Mouse (Mus musculus) large intestine, adult 2 months (tissue): ENCODE measurements around the gene Gm27021. TPM values are rescaled to one million over a fixed set of nuclear protein-coding genes. Genes with fewer than 3 reads are reported as not detected.

Source experiments
- DNase-seq: peaks from one replicate; pipeline ENCODE4 v3.0.0-alpha.2; 2012; ENCODE audit warnings: low read depth, low spot score
- WGBS: fragments of 180-500 bp; shearing (Covaris S2); methylation state at CpG from one replicate; pipeline ENCODE4 v1.1.7; 2018; 5-methylcytosine and 5-hydroxymethylcytosine counted together
- polyA plus RNA-seq: library from polyadenylated mRNA; depleted of rRNA; stranded (reverse); fragments of >200 nt; gene quantifications from 2 replicates; pipeline ENCODE4 v1.2.3, GENCODE M21; 2012

Gene Gm27021
- polyA plus RNA-seq, 1 experiment: 0.19 TPM

GRCm38 (mm10) chr8:120656322-120657052 lies 11.4 kb downstream of the Gm27021 start:
- WGBS: 65% methylated on average over 7 of the region's 7 CpGs
- no peak for DNase-seq

GRCm38 (mm10) chr8:120647532-120647931 lies 20.3 kb downstream of the Gm27021 start, which contains the start of gene 1190005I06Rik:
TSS of gene 1190005I06Rik (minus strand) at chr8:120647632.
- DNase-seq: no peak
- 72% methylated on average over 7 of the region's 7 CpGs for WGBS

DNA sequence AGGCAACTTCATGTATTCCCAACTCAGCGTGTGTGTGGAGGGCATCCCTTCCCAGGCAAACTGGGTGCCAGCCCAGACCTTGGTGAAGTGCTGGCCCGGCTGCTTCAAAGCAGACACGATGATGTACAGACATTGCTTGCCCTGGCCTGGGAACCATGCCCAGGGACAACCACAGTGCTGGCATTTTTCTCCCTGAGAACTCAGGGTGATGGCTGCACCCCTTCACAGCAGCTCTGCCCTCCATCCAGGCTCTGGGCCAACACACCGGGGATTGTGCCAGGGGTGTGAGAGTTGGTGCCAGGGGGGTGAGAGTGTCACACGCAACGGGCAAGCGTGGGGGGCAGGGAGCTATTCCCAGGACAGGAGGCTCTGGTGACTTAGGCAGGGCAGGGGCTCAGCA lies 23.2 kb downstream of the Gm27021 start:
- 48% methylated on average over 7 of the region's 7 CpGs for WGBS
- DNase-seq: no peak

DNA sequence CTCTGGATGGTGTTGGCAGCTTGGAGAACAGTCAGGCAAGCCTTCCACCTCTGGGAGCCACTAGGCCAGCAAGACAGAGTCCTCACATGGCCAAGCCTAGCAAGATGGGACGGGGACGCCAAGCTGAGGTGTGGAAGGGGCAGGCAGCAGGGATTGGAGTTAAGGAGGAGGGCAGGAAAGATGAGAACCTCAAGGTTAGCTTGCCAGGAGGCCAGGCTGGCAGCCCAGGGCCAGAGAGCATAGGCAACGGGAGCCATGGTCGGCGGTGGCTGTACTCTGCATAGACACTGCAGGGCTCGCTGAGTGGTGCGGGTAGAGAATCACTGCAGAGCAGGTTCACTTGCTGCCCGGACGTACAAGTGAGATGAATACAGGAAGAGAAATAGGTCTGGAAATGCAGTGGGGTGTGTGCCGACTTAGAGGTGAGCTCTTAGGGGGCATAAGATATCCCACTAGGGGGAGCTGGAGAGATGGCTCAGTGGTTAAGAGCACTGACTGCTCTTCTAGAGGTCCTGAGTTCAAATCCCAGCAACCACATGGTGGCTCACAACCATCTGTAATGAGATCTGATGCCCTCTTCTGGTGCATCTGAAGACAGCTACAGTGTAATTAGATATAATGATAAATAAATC lies 25.7 kb downstream of the Gm27021 start:
- 80% methylated on average over 10 of the region's 10 CpGs for WGBS
- DNase-seq: no peak

DNA sequence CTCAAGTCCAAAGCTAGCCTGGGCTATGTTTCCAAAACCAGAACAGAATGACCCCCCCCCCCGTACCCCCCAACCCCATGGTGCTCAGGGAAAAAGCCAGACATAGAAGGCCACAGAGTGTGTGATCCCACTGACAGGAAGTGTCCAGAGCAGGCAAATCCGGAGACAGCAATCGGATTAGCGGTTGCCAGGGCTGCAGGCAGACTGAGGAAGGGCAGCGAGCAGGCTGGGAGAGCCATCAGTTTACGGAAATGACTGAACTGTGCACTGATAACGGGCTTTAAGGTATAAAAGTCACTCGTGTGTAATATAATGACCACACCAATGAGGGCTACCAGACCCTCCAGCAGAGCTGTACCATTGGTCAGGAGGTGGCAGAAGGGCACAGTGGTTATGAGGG lies 26.6 kb downstream of the Gm27021 start:
- DNase-seq: no peak
- WGBS: 43% methylated on average over 8 of the region's 8 CpGs

DNA sequence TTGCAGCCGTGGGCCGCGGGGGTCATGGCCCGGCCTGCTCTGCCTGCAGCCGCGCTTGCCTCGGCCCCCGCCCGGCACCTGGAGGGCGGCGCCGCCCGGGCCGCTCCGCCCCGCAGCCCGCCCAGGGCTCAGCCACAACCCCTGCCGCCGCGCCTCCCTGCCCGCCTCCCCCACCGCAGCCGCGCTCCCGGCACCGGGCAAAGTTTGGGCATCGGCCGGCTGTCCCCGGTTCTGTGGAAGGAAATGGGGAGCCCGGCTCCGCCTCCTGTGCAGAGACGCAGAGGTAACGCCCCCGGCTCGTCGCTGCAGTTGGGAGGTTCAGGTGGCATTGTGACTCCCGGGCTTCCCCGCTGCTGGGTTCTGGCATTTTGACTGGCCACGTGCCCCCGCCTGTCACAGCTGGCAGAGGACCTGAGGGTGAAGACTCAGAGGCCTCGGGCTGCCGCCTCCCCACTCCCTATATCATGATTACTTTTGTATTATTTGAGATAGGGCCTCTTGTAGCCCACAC lies 33.5 kb downstream of the Gm27021 start:
- under 1% methylated on average over 38 of the region's 42 CpGs for WGBS
- DNase-seq: peak; percentile 37

DNA sequence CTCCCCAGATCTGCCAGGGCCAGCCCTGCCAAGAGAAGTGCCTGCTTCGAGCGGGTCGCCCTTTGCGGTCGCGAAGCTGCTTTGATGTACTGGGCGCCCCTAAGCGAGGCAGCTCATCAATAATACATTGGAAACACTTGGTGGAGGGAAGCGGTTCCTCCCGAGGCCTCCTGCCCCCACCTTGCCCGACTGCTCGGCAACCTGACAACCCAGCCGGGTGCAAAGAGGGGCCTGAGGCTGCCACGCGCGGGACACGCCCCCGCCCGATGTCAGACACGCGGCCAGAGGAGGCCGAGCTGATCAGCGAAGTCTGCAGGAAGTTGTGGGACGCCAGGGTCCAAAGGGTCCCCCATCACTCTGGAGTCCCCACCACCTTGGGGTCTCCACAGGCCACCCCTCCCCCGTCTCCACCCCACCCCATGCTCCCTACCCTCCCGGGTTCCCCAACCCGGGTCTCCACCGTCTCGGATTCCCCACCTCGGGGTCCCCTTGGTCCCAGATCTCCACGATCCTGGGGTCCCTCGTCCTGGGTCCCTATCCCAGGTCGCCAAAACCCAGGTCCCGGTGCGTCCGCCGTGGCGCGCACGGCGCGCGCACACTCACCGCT lies 34.1 kb downstream of the Gm27021 start:
- DNase-seq: no peak
- WGBS: 4% methylated on average over 44 of the region's 44 CpGs

- no peak for DNase-seq
- WGBS: 54% methylated on average over 17 of the region's 17 CpGs
These were observed 34.8 kb downstream of the Gm27021 start for GRCm38 (mm10) chr8:120632969-120633664.

DNA sequence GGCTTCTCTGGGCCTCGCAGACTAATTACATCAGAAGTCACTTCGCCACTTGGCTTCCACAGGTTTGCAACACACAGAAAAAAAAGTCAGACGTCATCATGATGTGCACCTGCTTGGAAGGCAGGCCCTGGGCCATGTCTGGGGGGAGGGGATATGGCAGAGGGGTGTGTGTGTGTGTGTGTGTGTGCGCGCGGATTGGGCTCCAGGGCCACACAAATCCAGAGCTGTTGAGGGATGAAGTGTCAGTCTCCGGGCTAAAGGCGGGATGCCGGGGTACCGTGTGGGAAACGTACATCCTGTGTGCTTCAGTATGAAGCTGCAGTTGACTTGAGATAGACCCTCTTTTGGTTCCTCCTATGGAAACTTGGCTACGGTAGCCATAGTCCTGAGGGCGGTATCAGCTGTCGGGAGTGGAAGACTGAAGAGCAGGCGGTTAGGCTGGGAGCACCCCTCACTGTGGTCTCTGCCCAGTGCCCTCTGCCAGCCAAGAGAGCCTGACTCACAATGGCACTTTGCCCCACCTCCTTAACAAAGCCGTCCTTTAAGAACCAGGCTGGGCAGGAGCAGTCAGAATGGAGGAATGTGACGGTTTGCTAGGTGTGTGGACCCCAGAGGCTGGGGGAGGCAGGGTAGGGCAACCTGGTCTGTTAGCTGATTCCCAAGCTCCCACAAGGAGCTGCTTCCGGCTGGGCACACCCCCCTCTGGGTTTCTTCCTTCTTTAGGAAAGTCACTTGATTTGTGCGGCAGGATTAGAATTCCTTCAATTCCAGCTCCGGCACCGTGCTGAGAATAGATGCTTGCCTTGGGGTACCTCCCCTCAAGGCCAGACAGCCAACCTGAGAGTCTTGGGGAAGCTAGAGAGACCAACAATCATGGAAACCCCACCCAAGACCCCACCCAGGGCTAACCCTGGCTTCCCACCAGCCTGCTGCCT lies 36.2 kb downstream of the Gm27021 start:
- no peak for DNase-seq
- 81% methylated on average over 21 of the region's 21 CpGs for WGBS

GRCm38 (mm10) chr8:120630848-120631247 lies 37.0 kb downstream of the Gm27021 start:
- 62% methylated on average over 6 of the region's 6 CpGs for WGBS
- no peak for DNase-seq

- WGBS: 61% methylated on average over 5 of the region's 5 CpGs
- DNase-seq: no peak
These were observed 37.8 kb downstream of the Gm27021 start for GRCm38 (mm10) chr8:120630031-120630430.

- DNase-seq: no peak
- WGBS: 86% methylated on average over 5 of the region's 5 CpGs
These were observed 40.6 kb downstream of the Gm27021 start for GRCm38 (mm10) chr8:120627298-120627697.

DNA sequence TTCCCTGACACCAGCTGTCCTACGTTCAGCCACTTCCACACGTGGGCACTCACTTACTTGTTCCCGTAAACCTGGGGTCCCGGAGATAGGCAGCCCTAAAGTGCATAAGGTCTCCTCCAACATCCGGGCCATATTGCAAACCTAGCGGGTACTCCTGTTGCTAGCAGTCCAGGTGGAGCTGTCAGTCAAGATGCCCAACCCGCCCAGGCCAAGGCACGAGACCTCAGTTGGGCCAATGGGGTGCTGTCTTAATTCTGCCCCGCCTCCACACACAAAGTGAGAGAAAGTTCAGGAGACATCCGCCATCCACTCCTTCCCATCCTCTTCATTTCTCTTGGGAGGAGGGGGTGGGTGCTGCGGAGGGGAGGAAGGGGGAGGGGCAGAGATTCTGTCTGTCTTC lies 41.4 kb downstream of the Gm27021 start:
- no peak for DNase-seq
- WGBS: 73% methylated on average over 11 of the region's 11 CpGs

GRCm38 (mm10) chr8:120623608-120624007 lies 44.3 kb downstream of the Gm27021 start:
- 73% methylated on average over 2 of the region's 2 CpGs for WGBS
- no peak for DNase-seq

GRCm38 (mm10) chr8:120622161-120622560 lies 45.7 kb downstream of the Gm27021 start:
- 85% methylated on average over 14 of the region's 14 CpGs for WGBS
- no peak for DNase-seq

- DNase-seq: no peak
- 49% methylated on average over 7 of the region's 7 CpGs for WGBS
These were observed 47.4 kb downstream of the Gm27021 start for GRCm38 (mm10) chr8:120620441-120620840.

DNA sequence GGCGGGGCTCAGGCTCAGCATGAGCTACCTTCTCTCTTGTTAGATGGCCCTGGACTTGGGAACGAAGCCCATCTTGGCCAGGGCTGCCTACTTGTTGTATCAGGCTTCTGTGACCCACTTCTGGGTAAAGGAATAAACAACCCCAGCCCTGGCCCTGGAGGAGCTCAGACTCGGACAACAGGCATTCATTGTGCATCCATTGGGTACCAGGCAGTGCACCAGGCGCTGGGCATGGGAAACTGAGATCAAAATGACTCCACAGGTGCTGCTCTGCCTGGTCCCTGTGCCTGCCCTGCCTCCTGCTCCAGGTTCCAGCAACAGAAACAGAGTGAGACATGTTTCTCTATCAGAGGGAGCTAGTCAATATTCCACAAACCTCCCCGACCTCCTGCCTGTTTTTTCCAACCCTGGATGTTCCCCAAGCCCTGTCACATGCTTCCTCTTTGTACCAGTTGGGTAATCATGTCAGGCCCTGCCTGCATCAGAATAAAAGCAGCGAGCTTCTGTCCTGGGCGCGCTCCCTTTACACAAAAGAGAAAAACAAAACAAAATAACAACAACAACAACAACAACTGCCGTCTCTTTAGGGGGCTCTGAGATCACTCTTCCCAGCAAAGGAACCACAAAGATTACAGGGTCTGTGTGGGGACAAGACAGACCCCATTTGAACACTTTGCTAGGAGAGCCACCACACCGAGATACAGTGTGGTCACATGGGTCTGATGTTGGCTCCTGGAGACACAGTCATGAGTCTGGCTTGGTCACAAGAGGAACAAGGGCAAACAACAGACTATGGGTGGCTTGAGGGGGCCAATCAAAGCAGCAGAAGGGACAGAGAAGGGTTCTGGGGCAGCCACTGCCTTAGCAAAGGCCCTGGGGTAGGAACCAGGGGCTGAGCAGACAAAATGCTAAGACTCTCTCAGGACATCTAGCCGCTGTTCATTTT lies 48.4 kb downstream of the Gm27021 start:
- no peak for DNase-seq
- 70% methylated on average over 11 of the region's 11 CpGs for whole genome bisulfite sequencing

GRCm38 (mm10) chr8:120618110-120618509 lies 49.8 kb downstream of the Gm27021 start:
- peak; percentile 51 for DNase-seq
- 2% methylated on average over 6 of the region's 6 CpGs for WGBS
